Mouse (Mus musculus): Measurements from ENCODE around the gene 2610301B20Rik.

Gene 2610301B20Rik

GRCm38 (mm10) chr4:10913409-10913808 lies 39.1 kb downstream of the 2610301B20Rik start:
- Histone ChIP-seq H3K4me3 (replicated peaks; ENCODE audit: low read length) (no peak overlapping the region), H3K9me3 (ENCODE audit: low read length) (no peaks in the 10 kb centered on the region), H3K4me1 (replicated peaks; ENCODE audit: low read depth, low read length) (peaks cover 22% of the 10 kb centered on the region), H3K36me3 (ENCODE audit: insufficient read depth, low read length) (no peaks in the 10 kb centered on the region), H3K27me3 (ENCODE audit: insufficient read depth, low read length) (no peaks in the 10 kb centered on the region)
- TF ChIP-seq CTCF (conservative IDR thresholded peaks at IDR 0.05; ENCODE audit: low read length): no peak
- no peak for TF ChIP-seq POU5F1 (IDR thresholded peaks at IDR 0.05; ENCODE audit: borderline replicate concordance, low read length)
- no peak for TF ChIP-seq NANOG (IDR thresholded peaks at IDR 0.05; ENCODE audit: borderline replicate concordance, low read length)

GRCm38 (mm10) chr4:10914766-10915165 lies 40.5 kb downstream of the 2610301B20Rik start:
- Histone ChIP-seq H3K9me3 (ENCODE audit: low read length) (no peaks in the 10 kb centered on the region), H3K36me3 (ENCODE audit: insufficient read depth, low read length) (no peaks in the 10 kb centered on the region), H3K27me3 (ENCODE audit: insufficient read depth, low read length) (no peaks in the 10 kb centered on the region), H3K4me1 (replicated peaks; ENCODE audit: low read depth, low read length) (peaks cover 28% of the 10 kb centered on the region), H3K4me3 (replicated peaks; ENCODE audit: low read length) (no peak overlapping the region)
- TF ChIP-seq NANOG (IDR thresholded peaks at IDR 0.05; ENCODE audit: borderline replicate concordance, low read length) (no peak), CTCF (conservative IDR thresholded peaks at IDR 0.05; ENCODE audit: low read length) (no peak), POU5F1 (IDR thresholded peaks at IDR 0.05; ENCODE audit: borderline replicate concordance, low read length) (no peak)

- TF ChIP-seq NANOG (IDR thresholded peaks at IDR 0.05; ENCODE audit: borderline replicate concordance, low read length): no peak
- TF ChIP-seq POU5F1 (IDR thresholded peaks at IDR 0.05; ENCODE audit: borderline replicate concordance, low read length): no peak
- TF ChIP-seq CTCF (conservative IDR thresholded peaks at IDR 0.05; ENCODE audit: low read length): no peak
- Histone ChIP-seq H3K9me3 (ENCODE audit: low read length) (no peaks in the 10 kb centered on the region), H3K36me3 (ENCODE audit: insufficient read depth, low read length) (no peaks in the 10 kb centered on the region), H3K27me3 (ENCODE audit: insufficient read depth, low read length) (no peaks in the 10 kb centered on the region), H3K4me3 (replicated peaks; ENCODE audit: low read length) (no peak overlapping the region), H3K4me1 (replicated peaks; ENCODE audit: low read depth, low read length) (peaks cover 28% of the 10 kb centered on the region)
Observed at GRCm38 (mm10) chr4:10915271-10915670, 41.0 kb downstream of the 2610301B20Rik start.

- peaks cover 12% of the 10 kb centered on the region for H3K4me1 ChIP-seq (replicated peaks; ENCODE audit: low read depth, low read length)
- H3K9me3 ChIP-seq (ENCODE audit: low read length): no peaks in the 10 kb centered on the region
- H3K27me3 ChIP-seq (ENCODE audit: insufficient read depth, low read length): no peaks in the 10 kb centered on the region
- H3K36me3 ChIP-seq (ENCODE audit: insufficient read depth, low read length): no peaks in the 10 kb centered on the region
- no peak overlapping the region for H3K4me3 ChIP-seq (replicated peaks; ENCODE audit: low read length)
- TF ChIP-seq NANOG (IDR thresholded peaks at IDR 0.05; ENCODE audit: borderline replicate concordance, low read length): no peak
Observed at GRCm38 (mm10) chr4:10918402-10918801, 44.1 kb downstream of the 2610301B20Rik start.

GRCm38 (mm10) chr4:10919097-10919496 lies 44.8 kb downstream of the 2610301B20Rik start:
- Histone ChIP-seq H3K4me3 (replicated peaks; ENCODE audit: low read length) (no peak overlapping the region), H3K36me3 (ENCODE audit: insufficient read depth, low read length) (no peaks in the 10 kb centered on the region), H3K27me3 (ENCODE audit: insufficient read depth, low read length) (no peaks in the 10 kb centered on the region), H3K4me1 (replicated peaks; ENCODE audit: low read depth, low read length) (peaks cover 10% of the 10 kb centered on the region), H3K9me3 (ENCODE audit: low read length) (no peaks in the 10 kb centered on the region)
- no peak for TF ChIP-seq POU5F1 (IDR thresholded peaks at IDR 0.05; ENCODE audit: borderline replicate concordance, low read length)
- TF ChIP-seq NANOG (IDR thresholded peaks at IDR 0.05; ENCODE audit: borderline replicate concordance, low read length): no peak
- TF ChIP-seq CTCF (conservative IDR thresholded peaks at IDR 0.05; ENCODE audit: low read length): no peak

GRCm38 (mm10) chr4:10919530-10919929 lies 45.2 kb downstream of the 2610301B20Rik start:
- TF ChIP-seq NANOG (IDR thresholded peaks at IDR 0.05; ENCODE audit: borderline replicate concordance, low read length): no peak
- no peak for TF ChIP-seq CTCF (conservative IDR thresholded peaks at IDR 0.05; ENCODE audit: low read length)
- TF ChIP-seq POU5F1 (IDR thresholded peaks at IDR 0.05; ENCODE audit: borderline replicate concordance, low read length): no peak
- no peaks in the 10 kb centered on the region for H3K27me3 ChIP-seq (ENCODE audit: insufficient read depth, low read length)
- H3K9me3 ChIP-seq (ENCODE audit: low read length): no peaks in the 10 kb centered on the region
- peaks cover 10% of the 10 kb centered on the region for H3K4me1 ChIP-seq (replicated peaks; ENCODE audit: low read depth, low read length)
- H3K36me3 ChIP-seq (ENCODE audit: insufficient read depth, low read length): no peaks in the 10 kb centered on the region
- no peak overlapping the region for H3K4me3 ChIP-seq (replicated peaks; ENCODE audit: low read length)

- H3K4me3 ChIP-seq (replicated peaks; ENCODE audit: low read length): no peak overlapping the region
- TF ChIP-seq CTCF (conservative IDR thresholded peaks at IDR 0.05; ENCODE audit: low read length) (no peak), POU5F1 (IDR thresholded peaks at IDR 0.05; ENCODE audit: borderline replicate concordance, low read length) (no peak), NANOG (IDR thresholded peaks at IDR 0.05; ENCODE audit: borderline replicate concordance, low read length) (no peak)
Observed at GRCm38 (mm10) chr4:10919987-10920386, 45.7 kb downstream of the 2610301B20Rik start.

GRCm38 (mm10) chr4:10920622-10921021 lies 46.3 kb downstream of the 2610301B20Rik start:
- Histone ChIP-seq H3K4me1 (replicated peaks; ENCODE audit: low read depth, low read length) (peaks cover 10% of the 10 kb centered on the region), H3K36me3 (ENCODE audit: insufficient read depth, low read length) (no peaks in the 10 kb centered on the region), H3K27me3 (ENCODE audit: insufficient read depth, low read length) (no peaks in the 10 kb centered on the region), H3K4me3 (replicated peaks; ENCODE audit: low read length) (no peak overlapping the region), H3K9me3 (ENCODE audit: low read length) (no peaks in the 10 kb centered on the region)
- TF ChIP-seq POU5F1 (IDR thresholded peaks at IDR 0.05; ENCODE audit: borderline replicate concordance, low read length) (no peak), NANOG (IDR thresholded peaks at IDR 0.05; ENCODE audit: borderline replicate concordance, low read length) (no peak), CTCF (conservative IDR thresholded peaks at IDR 0.05; ENCODE audit: low read length) (no peak)

More at GRCm38 (mm10) chr4:10919987-10920386, 45.7 kb downstream of the 2610301B20Rik start:
- Histone ChIP-seq H3K4me1 (replicated peaks; ENCODE audit: low read depth, low read length) (peaks cover 10% of the 10 kb centered on the region), H3K27me3 (ENCODE audit: insufficient read depth, low read length) (no peaks in the 10 kb centered on the region), H3K9me3 (ENCODE audit: low read length) (no peaks in the 10 kb centered on the region), H3K36me3 (ENCODE audit: insufficient read depth, low read length) (no peaks in the 10 kb centered on the region)

- no peaks in the 10 kb centered on the region for H3K9me3 ChIP-seq (ENCODE audit: low read length)
- no peak overlapping the region for H3K4me3 ChIP-seq (replicated peaks; ENCODE audit: low read length)
- peaks cover 25% of the 10 kb centered on the region for H3K4me1 ChIP-seq (replicated peaks; ENCODE audit: low read depth, low read length)
- TF ChIP-seq POU5F1 (IDR thresholded peaks at IDR 0.05; ENCODE audit: borderline replicate concordance, low read length): no peak
- TF ChIP-seq NANOG (IDR thresholded peaks at IDR 0.05; ENCODE audit: borderline replicate concordance, low read length): no peak
- TF ChIP-seq CTCF (conservative IDR thresholded peaks at IDR 0.05; ENCODE audit: low read length): no peak
- H3K27me3 ChIP-seq (ENCODE audit: insufficient read depth, low read length): no peaks in the 10 kb centered on the region
- H3K36me3 ChIP-seq (ENCODE audit: insufficient read depth, low read length): no peaks in the 10 kb centered on the region
Observed at GRCm38 (mm10) chr4:10923180-10923579, 48.9 kb downstream of the 2610301B20Rik start.
